Comparison of ENCODE assay signal across 7 mouse cellular contexts in the genomic region with DNA sequence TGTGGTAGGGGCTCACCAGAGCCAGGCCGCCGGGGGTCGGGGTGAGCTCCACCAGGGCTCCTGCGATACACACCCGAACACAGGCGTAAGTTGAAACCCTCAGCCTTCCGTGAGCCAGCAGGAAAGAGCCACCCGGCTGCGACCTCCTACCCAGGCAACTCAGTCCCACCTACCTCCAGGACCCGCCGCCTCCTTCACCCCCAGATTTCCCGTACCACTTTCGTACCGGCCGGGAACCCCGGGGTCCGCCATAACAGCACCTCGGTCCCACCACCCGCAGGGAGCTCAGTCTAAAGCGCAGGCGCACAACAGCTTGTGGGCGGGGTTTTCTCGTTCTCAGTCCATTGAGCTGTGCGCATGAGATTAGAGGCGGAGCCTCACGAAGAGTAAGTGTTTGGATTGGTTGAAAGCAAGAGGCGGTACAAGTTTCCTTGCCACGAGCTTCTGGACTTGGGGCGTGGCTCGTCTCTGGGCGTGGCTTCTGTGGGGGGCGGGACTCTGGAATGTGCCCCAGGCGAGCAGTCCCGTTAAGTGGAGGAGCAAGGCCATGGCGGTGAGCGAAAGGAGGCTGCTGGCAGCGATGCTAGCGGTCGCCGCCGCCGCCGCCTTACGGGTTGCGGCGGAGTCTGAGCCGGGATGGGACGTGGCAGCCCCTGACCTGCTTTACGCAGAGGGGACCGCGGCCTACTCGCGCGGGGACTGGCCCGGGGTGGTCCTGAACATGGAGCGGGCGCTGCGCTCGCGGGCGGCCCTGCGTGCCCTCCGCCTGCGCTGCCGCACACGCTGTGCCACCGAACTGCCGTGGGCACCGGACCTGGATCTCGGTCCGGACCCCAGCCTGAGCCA. TPM values are rescaled to one million over a fixed set of nuclear protein-coding genes. Genes with fewer than 3 reads are reported as not detected.
DNase-seq lines count a peak whose midpoint lies in the region; ATAC-seq lines count a peak whose summit lies in the region.

Gene AU022252 (minus strand): TSS at position 303 of the 846 bp plus-strand sequence.
Gene P3h1 (plus strand): TSS at position 506 of the 846 bp plus-strand sequence.

- H3K4me3 ChIP-seq in embryonic facial prominence, embryonic 12.5 days, result peak within 1 kb of the TSS; percentile 75
- peak within 1 kb of the TSS; percentile 89 for H3K4me3 ChIP-seq in limb, embryonic 11.5 days (ENCODE audit: low read depth, low read length)
- peak within 1 kb of the TSS; percentile 83 for H3K4me3 ChIP-seq in midbrain, embryonic 14.5 days (replicated peaks; ENCODE audit: low read depth, low read length)

- H3K4me1 ChIP-seq in embryonic facial prominence, embryonic 12.5 days, result peaks cover 7% of the 10 kb centered on the region; the same call in 1 of the 2 replicates
- H3K4me1 ChIP-seq in limb, embryonic 11.5 days (ENCODE audit: control insufficient read depth, insufficient read depth, low read length), result no peaks in the 10 kb centered on the region
- H3K4me1 ChIP-seq in midbrain, embryonic 14.5 days (ENCODE audit: control insufficient read depth, insufficient read depth, low read length), result peaks cover 15% of the 10 kb centered on the region; the same call in 1 of the 2 replicates

- peak within 1 kb of the TSS; percentile 71 for H3K4me2 ChIP-seq in embryonic facial prominence, embryonic 12.5 days (replicated peaks)
- H3K4me2 ChIP-seq in limb, embryonic 11.5 days (ENCODE audit: low read depth, severe bottlenecking), result peak within 1 kb of the TSS; percentile 88
- peak within 1 kb of the TSS; percentile 93 for H3K4me2 ChIP-seq in midbrain, embryonic 14.5 days (ENCODE audit: low read length)

- under 1% methylated on average over 66 of the region's 71 CpGs for WGBS in embryonic facial prominence, embryonic 12.5 days
- under 1% methylated on average over 71 of the region's 71 CpGs for WGBS in limb, embryonic 11.5 days
- WGBS in midbrain, embryonic 14.5 days, result under 1% methylated on average over 71 of the region's 71 CpGs

- no peaks in the 10 kb centered on the region for H3K27me3 ChIP-seq in embryonic facial prominence, embryonic 12.5 days
- H3K27me3 ChIP-seq in limb, embryonic 11.5 days (ENCODE audit: control insufficient read depth, insufficient read depth, low read length), result no peaks in the 10 kb centered on the region
- H3K27me3 ChIP-seq in midbrain, embryonic 14.5 days (ENCODE audit: control insufficient read depth, insufficient read depth, low read length), result no peaks in the 10 kb centered on the region

- peak within 1 kb of the TSS; percentile 71 for H3K27ac ChIP-seq in embryonic facial prominence, embryonic 12.5 days
- H3K27ac ChIP-seq in limb, embryonic 11.5 days (replicated peaks; ENCODE audit: low read depth, low read length), result no peak within 1 kb of the TSS
- H3K27ac ChIP-seq in midbrain, embryonic 14.5 days (replicated peaks; ENCODE audit: low read depth, low read length), result peak within 1 kb of the TSS; percentile 53; the same call in 1 of the 2 replicates

- H3K9me3 ChIP-seq in embryonic facial prominence, embryonic 12.5 days, result no peaks in the 10 kb centered on the region
- H3K9me3 ChIP-seq in limb, embryonic 11.5 days (ENCODE audit: control insufficient read depth, low read length), result no peaks in the 10 kb centered on the region
- no peaks in the 10 kb centered on the region for H3K9me3 ChIP-seq in midbrain, embryonic 14.5 days (ENCODE audit: control insufficient read depth, low read length)

- peak; percentile 99 for DNase-seq in adrenal gland, postnatal 25 days
- DNase-seq in heart, adult 11 months, result peak; percentile 100
- DNase-seq in kidney, adult 18-20 months, result peak; percentile 99
- DNase-seq in limb, embryonic 11.5 days (ENCODE audit: low spot score), result peak; percentile 97
- peak; percentile 99 for DNase-seq in midbrain, embryonic 14.5 days
- peak; percentile 98 to 99 for DNase-seq in spleen, adult 18-20 months

- peaks cover 12% of the 10 kb centered on the region for H3K36me3 ChIP-seq in embryonic facial prominence, embryonic 12.5 days
- no peaks in the 10 kb centered on the region for H3K36me3 ChIP-seq in limb, embryonic 11.5 days (ENCODE audit: control insufficient read depth, insufficient read depth, low read length)
- peaks cover 16% of the 10 kb centered on the region; the same call in 1 of the 2 replicates for H3K36me3 ChIP-seq in midbrain, embryonic 14.5 days (ENCODE audit: control insufficient read depth, insufficient read depth, low read length)

- peak within 1 kb of the TSS; percentile 86 for H3K9ac ChIP-seq in embryonic facial prominence, embryonic 12.5 days
- peak within 1 kb of the TSS; percentile 79 for H3K9ac ChIP-seq in limb, embryonic 11.5 days (ENCODE audit: low read length)
- H3K9ac ChIP-seq in midbrain, embryonic 14.5 days (replicated peaks; ENCODE audit: low read length), result peak within 1 kb of the TSS; percentile 65

- peak; percentile 86 for ATAC-seq in embryonic facial prominence, embryonic 12.5 days (ENCODE audit: insufficient number of reproducible peaks, insufficient read depth, low FRiP score, low TSS enrichment)
- ATAC-seq in limb, embryonic 11.5 days (ENCODE audit: insufficient number of reproducible peaks, low FRiP score, low TSS enrichment, low read depth), result peak; percentile 96
- peak; percentile 98 for ATAC-seq in midbrain, embryonic 14.5 days (ENCODE audit: low FRiP score, low TSS enrichment)

RNA-seq across cellular contexts. Expression of gene AU022252, which starts in this region (rescaled TPM):
- 27.9 and 28.1 TPM in 2 replicates for total RNA-seq in adrenal gland, postnatal 25 days (2021)
- 42.2 and 43.8 TPM in 2 replicates for polyA plus RNA-seq in embryonic facial prominence, embryonic 12.5 days (2016; fragmentation: Nextera tagmentation; extraction: Ambion mirVana)
- 37.0 and 44.7 TPM in 2 replicates for polyA plus RNA-seq in limb, embryonic 11.5 days (2014; fragmentation: Nextera tagmentation; extraction: Ambion mirVana)
- 21.1 and 26.0 TPM in 2 replicates for polyA plus RNA-seq in midbrain, embryonic 14.5 days (2014; fragmentation: Nextera tagmentation; extraction: Ambion mirVana)

RNA-seq across cellular contexts. Expression of gene P3h1, which starts in this region (rescaled TPM):
- 29.2 and 30.6 TPM in 2 replicates for total RNA-seq in adrenal gland, postnatal 25 days (2021)
- polyA plus RNA-seq in embryonic facial prominence, embryonic 12.5 days (2016; fragmentation: Nextera tagmentation; extraction: Ambion mirVana), result 35.2 and 39.1 TPM in 2 replicates
- 21.9 and 24.1 TPM in 2 replicates for polyA plus RNA-seq in limb, embryonic 11.5 days (2014; fragmentation: Nextera tagmentation; extraction: Ambion mirVana)
- polyA plus RNA-seq in midbrain, embryonic 14.5 days (2014; fragmentation: Nextera tagmentation; extraction: Ambion mirVana), result 10.1 TPM in 2 replicates
